Mouse (Mus musculus) B cell, adult 2 months (primary cell): ENCODE results near the gene Wfdc1.

Experiments used
- DNase-seq, 2 experiments: peaks; one replicate each; pipeline ENCODE4 v3.0.0; 2022

Wfdc1 gene

GRCm38 (mm10) chr8:119641058-119641457 lies 25.1 kb upstream of the Wfdc1 start:
- no peak for DNase-seq

GRCm38 (mm10) chr8:119642960-119643359 lies 23.2 kb upstream of the Wfdc1 start:
- no peak for DNase-seq

- no peak for DNase-seq
These were observed 21.7 kb upstream of the Wfdc1 start for GRCm38 (mm10) chr8:119644429-119644960.

- no peak for DNase-seq
These were observed 21.1 kb upstream of the Wfdc1 start for GRCm38 (mm10) chr8:119644981-119645597.

GRCm38 (mm10) chr8:119646197-119646596 lies 20.0 kb upstream of the Wfdc1 start:
- no peak for DNase-seq

- no peak for DNase-seq
These were observed 19.3 kb upstream of the Wfdc1 start for GRCm38 (mm10) chr8:119646846-119647245.

- no peak for DNase-seq
These were observed 14.8 kb upstream of the Wfdc1 start for GRCm38 (mm10) chr8:119651324-119651723.

GRCm38 (mm10) chr8:119656709-119657464 lies 9.3 kb upstream of the Wfdc1 start:
- peak; percentile 25 to 34 for DNase-seq

GRCm38 (mm10) chr8:119661081-119661480 lies 5.1 kb upstream of the Wfdc1 start:
- no peak for DNase-seq

- DNase-seq, result no peak
These were observed 4.3 kb upstream of the Wfdc1 start for GRCm38 (mm10) chr8:119661892-119662291.

- no peak for DNase-seq
These were observed 2.7 kb upstream of the Wfdc1 start for GRCm38 (mm10) chr8:119663440-119663839.

- DNase-seq, result no peak
These were observed 895 bp upstream of the Wfdc1 start for GRCm38 (mm10) chr8:119665270-119665669.

GRCm38 (mm10) chr8:119668447-119668846 lies 2.3 kb downstream of the Wfdc1 start:
- DNase-seq, result no peak

GRCm38 (mm10) chr8:119669284-119669683 lies 3.1 kb downstream of the Wfdc1 start:
- peak; percentile 49 to 55 for DNase-seq

GRCm38 (mm10) chr8:119670419-119671091 lies 4.4 kb downstream of the Wfdc1 start:
- no peak for DNase-seq

GRCm38 (mm10) chr8:119673976-119674555 lies 7.9 kb downstream of the Wfdc1 start:
- no peak for DNase-seq

GRCm38 (mm10) chr8:119675457-119675856 lies 9.3 kb downstream of the Wfdc1 start:
- DNase-seq, result no peak

- DNase-seq, result peak; percentile 83 to 84
These were observed 10.2 kb downstream of the Wfdc1 start for GRCm38 (mm10) chr8:119676389-119676788.

GRCm38 (mm10) chr8:119678138-119678843 lies 12.1 kb downstream of the Wfdc1 start:
- DNase-seq, result peak; percentile 31 to 44

- no peak for DNase-seq
These were observed 13.0 kb downstream of the Wfdc1 start for GRCm38 (mm10) chr8:119679184-119679583.

GRCm38 (mm10) chr8:119690602-119691001 lies 24.4 kb downstream of the Wfdc1 start:
- no peak for DNase-seq

GRCm38 (mm10) chr8:119691989-119692388 lies 25.8 kb downstream of the Wfdc1 start:
- no peak for DNase-seq

GRCm38 (mm10) chr8:119694696-119695095 lies 28.5 kb downstream of the Wfdc1 start:
- no peak for DNase-seq
